Mouse (Mus musculus): ENCODE data around the gene Cacna1f. TPM values are rescaled to one million over a fixed set of nuclear protein-coding genes. Genes with fewer than 3 reads are reported as not detected.
A peak's percentile ranks its signal among the peaks of the same experiment; 100 is the strongest.

The Cacna1f gene
- total and polyA plus RNA-seq, 3 experiments: 0.02 TPM; not detected in 2

GRCm38 (mm10) chrX:7664791-7665190, 57.9 kb downstream of the Cacna1f start:
- H3K79me2 ChIP-seq (replicated peaks; ENCODE audit: control insufficient read depth, insufficient read depth, low read length): no peaks in the 10 kb centered on the region
- WGBS: 66% methylated on average over 11 of the region's 11 CpGs
- intact Hi-C loops (cut with DNase I): no loop called here
- peak overlapping the region; percentile 82 for H3K27ac ChIP-seq
- H3K4me3 ChIP-seq: no peak overlapping the region
- TF ChIP-seq EP300 (IDR thresholded peaks at IDR 0.05; ENCODE audit: insufficient read depth, low read depth, low read length) (peak; percentile 74; the same call in 1 of the 2 replicates), POLR2A (IDR thresholded peaks at IDR 0.05; ENCODE audit: insufficient read depth, low read depth, low read length) (0 out of 2 replicates have a peak, but pooled peaks have one; percentile 25), CTCF (IDR thresholded peaks at IDR 0.05) (no peak)
- peak in 1 of 2 experiments; percentile 73 for DNase-seq
- peaks cover 8% of the 10 kb centered on the region for H3K4me1 ChIP-seq (ENCODE audit: control insufficient read depth, insufficient read depth, low read length)
- H3K36me3 ChIP-seq (ENCODE audit: control insufficient read depth, insufficient read depth, low read length): peaks cover 25% of the 10 kb centered on the region
- H3K9ac ChIP-seq (ENCODE audit: low read depth, low read length): no peak overlapping the region
- no peaks in the 10 kb centered on the region for H3K27me3 ChIP-seq (ENCODE audit: control insufficient read depth, insufficient read depth, low read length)

- TF ChIP-seq EP300 (IDR thresholded peaks at IDR 0.05; ENCODE audit: insufficient read depth, low read depth, low read length): no peak
- no peak for TF ChIP-seq POLR2A (IDR thresholded peaks at IDR 0.05; ENCODE audit: insufficient read depth, low read depth, low read length)
- TF ChIP-seq CTCF (IDR thresholded peaks at IDR 0.05): no peak
These were observed 59.0 kb downstream of the Cacna1f start for GRCm38 (mm10) chrX:7665739-7666502.

GRCm38 (mm10) chrX:7670390-7670881, 63.6 kb downstream of the Cacna1f start:
- H3K4me1 ChIP-seq (ENCODE audit: control insufficient read depth, insufficient read depth, low read length): peaks cover 3% of the 10 kb centered on the region; the same call in 1 of the 2 replicates
- peak overlapping the region; percentile 74 for H3K27ac ChIP-seq
- H3K36me3 ChIP-seq (ENCODE audit: control insufficient read depth, insufficient read depth, low read length): peaks cover 4% of the 10 kb centered on the region
- H3K27me3 ChIP-seq (ENCODE audit: control insufficient read depth, insufficient read depth, low read length): no peaks in the 10 kb centered on the region
- TF ChIP-seq EP300 (IDR thresholded peaks at IDR 0.05; ENCODE audit: insufficient read depth, low read depth, low read length): no peak
- TF ChIP-seq POLR2A (IDR thresholded peaks at IDR 0.05; ENCODE audit: insufficient read depth, low read depth, low read length): no peak
- no peak for TF ChIP-seq CTCF (IDR thresholded peaks at IDR 0.05)
- no peaks in the 10 kb centered on the region for H3K79me2 ChIP-seq (replicated peaks; ENCODE audit: control insufficient read depth, insufficient read depth, low read length)
- DNase-seq: peak; percentile 82 to 84
- intact Hi-C loops (cut with DNase I): no loop called here
- peak overlapping the region; percentile 59 for H3K4me3 ChIP-seq
- WGBS: 19% methylated on average over 19 of the region's 19 CpGs
- peak overlapping the region; percentile 87 for H3K9ac ChIP-seq (ENCODE audit: low read depth, low read length)

More at GRCm38 (mm10) chrX:7665739-7666502, 59.0 kb downstream of the Cacna1f start:
- Histone ChIP-seq H3K27me3 (ENCODE audit: control insufficient read depth, insufficient read depth, low read length) (no peaks in the 10 kb centered on the region), H3K27ac (no peak overlapping the region), H3K4me1 (ENCODE audit: control insufficient read depth, insufficient read depth, low read length) (peaks cover 8% of the 10 kb centered on the region), H3K79me2 (replicated peaks; ENCODE audit: control insufficient read depth, insufficient read depth, low read length) (no peaks in the 10 kb centered on the region), H3K9ac (ENCODE audit: low read depth, low read length) (no peak overlapping the region; the same call in 1 of the 2 replicates), H3K4me3 (no peak overlapping the region), H3K36me3 (ENCODE audit: control insufficient read depth, insufficient read depth, low read length) (peaks cover 15% of the 10 kb centered on the region)
- DNase-seq: no peak
- 70% methylated on average over 21 of the region's 21 CpGs for WGBS
- intact Hi-C loops (cut with DNase I): no loop called here

GRCm38 (mm10) chrX:7670921-7671623, 64.2 kb downstream of the Cacna1f start, which contains the start of gene Plp2:
TSS of gene Plp2 (minus strand) at chrX:7671390.
- intact Hi-C loops (cut with DNase I): no loop called here
- peak within 1 kb of the TSS; percentile 74 for H3K27ac ChIP-seq
- peaks cover under 1% of the 10 kb centered on the region for H3K36me3 ChIP-seq (ENCODE audit: control insufficient read depth, insufficient read depth, low read length)
- H3K27me3 ChIP-seq (ENCODE audit: control insufficient read depth, insufficient read depth, low read length): no peaks in the 10 kb centered on the region
- WGBS: 17% methylated on average over 36 of the region's 36 CpGs
- H3K4me3 ChIP-seq: peak within 1 kb of the TSS; percentile 59
- peak; percentile 64 to 67 for DNase-seq
- peak within 1 kb of the TSS; percentile 87 for H3K9ac ChIP-seq (ENCODE audit: low read depth, low read length)
- H3K4me1 ChIP-seq (ENCODE audit: control insufficient read depth, insufficient read depth, low read length): peaks cover 3% of the 10 kb centered on the region; the same call in 1 of the 2 replicates
- no peaks in the 10 kb centered on the region for H3K79me2 ChIP-seq (replicated peaks; ENCODE audit: control insufficient read depth, insufficient read depth, low read length)
- no peak for TF ChIP-seq EP300 (IDR thresholded peaks at IDR 0.05; ENCODE audit: insufficient read depth, low read depth, low read length)
- TF ChIP-seq POLR2A (IDR thresholded peaks at IDR 0.05; ENCODE audit: insufficient read depth, low read depth, low read length): peak; percentile 24; the same call in 1 of the 2 replicates

- peaks cover 3% of the 10 kb centered on the region; the same call in 1 of the 2 replicates for H3K4me1 ChIP-seq (ENCODE audit: control insufficient read depth, insufficient read depth, low read length)
- no peaks in the 10 kb centered on the region for H3K79me2 ChIP-seq (replicated peaks; ENCODE audit: control insufficient read depth, insufficient read depth, low read length)
- H3K27ac ChIP-seq: no peak overlapping the region
- no peak for DNase-seq
- H3K27me3 ChIP-seq (ENCODE audit: control insufficient read depth, insufficient read depth, low read length): no peaks in the 10 kb centered on the region
- 45% methylated on average over 6 of the region's 6 CpGs for WGBS
- no peak for TF ChIP-seq EP300 (IDR thresholded peaks at IDR 0.05; ENCODE audit: insufficient read depth, low read depth, low read length)
- TF ChIP-seq CTCF (IDR thresholded peaks at IDR 0.05): no peak
- no peak for TF ChIP-seq POLR2A (IDR thresholded peaks at IDR 0.05; ENCODE audit: insufficient read depth, low read depth, low read length)
- H3K4me3 ChIP-seq: no peak overlapping the region
- intact Hi-C loops (cut with DNase I): no loop called here
- H3K9ac ChIP-seq (ENCODE audit: low read depth, low read length): no peak overlapping the region
- H3K36me3 ChIP-seq (ENCODE audit: control insufficient read depth, insufficient read depth, low read length): no peaks in the 10 kb centered on the region; the same call in 1 of the 2 replicates
These were observed 65.9 kb downstream of the Cacna1f start for GRCm38 (mm10) chrX:7672739-7673138.

All from heart, adult 2 months (tissue).